Mouse (Mus musculus): ENCODE results near the gene Rtn4rl2.

Rtn4rl2 gene

DNA sequence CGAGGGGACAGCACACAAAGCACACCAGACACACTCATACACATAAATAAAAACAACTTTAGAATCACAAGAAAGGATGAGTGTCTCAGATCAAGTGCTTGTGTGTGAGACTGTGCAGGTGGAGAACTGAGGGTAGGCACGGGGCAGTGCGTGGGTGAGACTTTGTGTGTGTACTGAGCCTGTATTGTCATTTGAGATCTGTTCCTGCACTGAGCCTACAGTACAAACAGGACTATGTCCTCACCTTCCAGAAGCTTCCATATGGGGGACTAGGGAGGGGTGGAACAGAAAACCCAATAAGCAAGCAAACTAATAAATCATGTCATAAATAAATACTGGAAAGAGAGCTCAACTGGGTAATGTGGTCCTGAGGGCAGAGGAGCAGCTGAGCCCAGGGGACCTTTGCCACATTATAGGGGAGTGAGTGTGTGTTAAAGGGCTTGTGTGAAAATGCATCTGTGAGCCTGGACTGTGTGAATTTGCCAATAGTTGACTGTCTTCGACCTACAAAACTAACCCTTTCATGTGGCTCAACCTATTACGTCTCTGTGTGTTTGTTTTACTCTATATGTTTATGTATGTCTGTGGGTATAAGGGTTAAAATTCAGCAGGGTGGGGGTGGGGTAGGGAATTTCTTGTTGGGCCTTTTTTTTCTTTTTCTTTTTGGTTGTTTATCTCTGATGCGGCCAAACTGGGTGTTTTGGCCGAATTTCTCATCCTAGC, 35.9 kb downstream of the Rtn4rl2 start:
- DNase-seq (ENCODE audit: extremely low read depth, low read depth, low spot score) = no peak

DNA sequence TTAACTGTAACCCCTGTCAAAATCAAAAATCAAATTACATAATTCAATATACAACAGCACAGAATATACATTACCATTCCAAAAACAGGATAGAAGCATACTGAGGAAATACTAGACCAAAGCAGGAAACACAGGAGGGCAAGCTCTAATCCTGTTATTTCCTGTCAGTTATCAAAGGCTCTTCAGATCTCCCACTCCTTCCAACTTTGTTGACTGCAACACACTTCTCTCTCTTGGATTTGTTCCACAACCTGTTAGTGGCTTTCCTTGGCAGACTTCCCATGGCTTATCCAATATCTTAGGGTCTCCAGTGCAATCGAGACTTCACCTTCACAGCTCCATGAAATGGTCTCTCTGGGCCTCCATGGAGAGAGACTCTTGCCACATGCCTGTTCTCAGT, 41.3 kb downstream of the Rtn4rl2 start:
- no peak for DNase-seq (ENCODE audit: extremely low read depth, low read depth, low spot score)

DNA sequence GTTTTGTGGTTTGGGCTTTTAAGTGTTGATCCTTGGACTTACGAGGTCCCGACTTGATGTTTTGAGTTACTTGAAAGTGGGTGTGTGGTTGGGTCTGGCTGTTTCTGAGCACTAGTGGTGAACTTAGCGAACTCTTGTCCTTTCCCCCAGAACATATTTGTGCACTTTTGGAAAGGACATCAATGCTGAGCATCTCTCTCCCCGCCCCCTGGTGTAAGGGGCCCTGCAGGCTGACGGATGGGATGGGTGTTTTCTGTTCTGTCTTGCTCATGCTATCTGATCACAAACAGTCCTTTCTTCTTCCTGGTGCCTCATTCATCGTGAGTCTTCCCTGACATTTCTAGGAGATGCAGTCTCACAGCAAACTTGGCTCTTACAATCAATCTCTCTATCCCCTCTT, 42.9 kb downstream of the Rtn4rl2 start:
- DNase-seq (ENCODE audit: extremely low read depth, low read depth, low spot score) = no peak

DNA sequence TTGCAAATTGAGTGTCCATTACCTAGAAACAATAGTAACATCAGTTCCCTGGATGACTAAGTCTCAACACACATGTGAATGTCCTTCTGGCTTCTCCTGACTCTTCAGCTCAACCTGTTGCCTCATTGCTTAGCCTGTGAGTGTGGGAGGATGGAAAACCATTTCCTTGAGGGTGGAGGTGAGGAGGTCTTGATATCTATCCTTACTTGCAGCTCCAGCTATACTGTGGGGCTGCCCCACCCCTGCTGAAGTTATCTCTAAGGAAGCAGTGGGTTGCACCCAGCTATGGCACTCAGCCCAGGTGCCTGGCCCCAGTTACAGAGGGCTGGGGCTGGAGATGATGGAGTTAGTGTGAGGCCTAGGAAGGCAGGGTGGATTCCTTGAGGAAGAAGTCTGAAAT, 44.6 kb downstream of the Rtn4rl2 start:
- DNase-seq (ENCODE audit: extremely low read depth, low read depth, low spot score) = no peak

DNA sequence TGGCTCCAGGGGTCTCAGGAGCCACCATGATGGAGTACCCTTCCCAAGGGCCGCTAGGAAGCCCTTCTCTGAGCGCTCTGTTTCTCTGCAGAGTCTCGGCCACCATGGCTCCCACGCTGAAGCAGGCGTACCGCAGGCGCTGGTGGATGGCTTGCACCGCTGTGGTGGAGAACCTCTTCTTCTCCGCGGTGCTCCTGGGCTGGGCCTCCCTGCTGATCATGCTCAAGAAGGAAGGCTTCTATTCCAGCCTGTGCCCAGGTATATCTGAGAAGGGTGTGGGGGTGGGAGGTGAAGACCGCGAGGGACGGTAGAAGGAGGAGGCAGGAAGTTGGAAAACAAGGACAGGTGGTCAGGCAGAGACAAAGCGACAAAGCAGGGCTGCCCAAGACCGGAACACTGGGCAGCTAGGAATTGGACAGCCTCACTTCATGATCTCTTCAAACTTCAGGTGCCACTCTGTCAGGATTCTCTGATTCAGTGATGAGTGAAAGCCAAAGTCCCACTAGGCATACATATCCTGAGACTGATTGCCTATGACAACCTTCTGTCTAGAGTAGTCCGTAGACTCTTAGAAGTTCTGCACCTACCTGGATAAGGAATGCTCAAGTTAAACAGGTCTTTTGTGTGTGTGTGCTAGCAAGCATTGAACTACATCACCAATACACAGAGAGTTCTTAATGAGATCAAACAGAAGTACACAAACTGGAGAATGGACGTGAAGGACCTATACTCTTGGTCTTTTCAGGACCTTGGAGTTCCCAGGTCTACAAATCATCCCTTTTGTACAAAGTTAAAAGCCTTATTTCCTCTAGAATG, 45.6 kb downstream of the Rtn4rl2 start:
- DNase-seq (ENCODE audit: extremely low read depth, low read depth, low spot score) = no peak

DNA sequence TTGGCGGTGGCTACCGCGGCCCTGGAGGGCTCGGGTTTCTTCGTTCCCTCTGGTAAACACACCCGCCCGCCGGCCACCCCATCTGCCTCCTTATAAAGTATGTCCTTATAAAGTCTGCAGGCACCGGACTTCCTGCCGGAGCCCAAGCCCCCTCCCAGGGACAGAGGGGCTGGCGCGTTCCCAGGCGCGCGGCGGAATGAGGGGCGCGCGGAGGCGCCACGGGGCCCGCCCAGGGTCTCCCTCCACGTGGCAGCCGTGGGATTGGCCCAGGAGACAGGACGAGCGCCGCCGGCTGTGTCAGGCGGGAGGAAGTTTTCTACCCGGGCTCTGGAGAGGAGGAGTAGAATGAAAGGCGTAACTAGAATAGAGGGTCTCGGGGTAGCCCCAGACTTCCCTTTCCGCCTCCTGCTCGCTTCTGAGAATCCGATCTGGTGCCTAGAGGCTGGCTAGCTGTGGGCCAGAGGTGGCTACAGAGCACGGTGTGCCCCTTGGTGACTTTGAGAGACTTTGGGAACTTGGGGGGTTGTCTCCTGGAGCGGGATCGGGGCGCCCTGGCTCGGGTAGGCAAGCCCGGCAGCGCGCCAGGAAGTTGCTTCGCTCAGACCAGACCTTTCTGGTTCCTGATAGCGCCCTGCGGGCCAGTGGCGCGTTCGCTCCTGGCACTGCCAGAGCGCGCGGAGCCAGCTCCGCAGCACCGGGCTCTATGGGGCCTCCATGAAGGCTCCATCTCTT, 46.3 kb downstream of the Rtn4rl2 start:
- DNase-seq (ENCODE audit: extremely low read depth, low read depth, low spot score) = no peak

DNA sequence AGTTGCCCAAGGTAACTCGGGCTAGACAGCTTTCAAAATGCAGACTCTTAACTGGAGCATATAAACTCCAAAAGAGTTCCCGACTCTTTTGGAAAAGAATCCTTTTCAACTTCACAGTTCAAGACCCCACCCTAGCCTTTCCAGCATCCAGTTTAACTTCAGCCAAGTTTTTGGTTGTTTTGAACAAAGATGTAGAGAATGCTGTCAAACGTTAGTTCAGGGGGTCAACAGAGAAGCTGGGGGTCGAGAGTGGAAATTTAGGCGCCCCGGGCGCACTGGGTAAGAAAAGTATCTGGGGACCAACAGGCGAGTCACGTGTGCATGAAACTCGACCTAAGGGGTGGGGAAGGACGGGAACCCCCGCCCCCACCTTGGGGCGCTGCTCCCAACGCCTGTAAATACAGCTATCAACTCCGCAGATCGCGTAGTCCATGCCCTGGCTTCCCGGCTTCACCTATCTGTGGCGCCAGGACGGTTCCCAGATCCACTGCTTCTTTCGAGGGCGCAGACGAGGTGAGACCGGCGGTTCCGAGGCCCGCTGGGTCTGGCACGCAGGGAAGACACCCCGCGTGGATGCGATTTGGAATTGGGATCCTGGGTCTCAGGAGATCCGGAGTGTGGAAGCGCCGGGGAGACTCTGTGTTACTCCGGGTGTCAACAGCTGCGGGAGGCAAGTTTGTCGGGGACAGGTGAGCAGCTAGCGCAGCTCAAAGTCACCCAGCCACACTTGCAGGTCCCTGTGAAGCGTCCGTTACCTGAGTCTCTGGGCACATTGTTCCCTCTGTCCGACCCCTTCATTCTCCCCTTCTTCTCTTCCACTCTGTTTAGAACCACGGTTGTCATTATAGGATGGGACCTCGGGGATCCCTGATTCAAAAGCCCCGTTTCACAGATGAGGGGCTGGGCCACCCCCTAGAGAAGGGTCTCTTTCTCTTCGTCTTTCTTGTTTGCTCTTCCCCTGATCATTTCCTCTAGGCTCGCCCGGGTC, 47.2 kb downstream of the Rtn4rl2 start:
- DNase-seq (ENCODE audit: extremely low read depth, low read depth, low spot score) = no peak

DNA sequence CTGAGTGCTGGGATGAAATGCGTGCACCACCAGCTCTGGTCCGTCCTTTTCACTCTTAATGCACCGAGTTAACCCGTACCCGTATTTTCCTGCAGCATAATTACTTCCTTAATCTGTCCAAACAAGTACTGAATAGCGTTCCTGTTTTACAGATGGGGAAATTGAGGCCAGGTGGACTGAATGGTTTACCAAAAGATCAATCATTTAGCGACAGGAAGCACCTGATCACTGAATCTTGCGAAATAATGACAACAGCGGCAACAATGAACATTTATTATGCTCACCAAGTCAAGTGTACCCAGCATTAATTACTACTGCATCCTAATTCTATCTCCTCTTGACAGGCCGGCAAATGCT, 47.9 kb downstream of the Rtn4rl2 start, which contains the start of gene Slc43a1:
Gene Slc43a1, plus strand, starts transcription at position 258 of the 357 bp plus-strand sequence.
- DNase-seq (ENCODE audit: extremely low read depth, low read depth, low spot score) = no peak

DNA sequence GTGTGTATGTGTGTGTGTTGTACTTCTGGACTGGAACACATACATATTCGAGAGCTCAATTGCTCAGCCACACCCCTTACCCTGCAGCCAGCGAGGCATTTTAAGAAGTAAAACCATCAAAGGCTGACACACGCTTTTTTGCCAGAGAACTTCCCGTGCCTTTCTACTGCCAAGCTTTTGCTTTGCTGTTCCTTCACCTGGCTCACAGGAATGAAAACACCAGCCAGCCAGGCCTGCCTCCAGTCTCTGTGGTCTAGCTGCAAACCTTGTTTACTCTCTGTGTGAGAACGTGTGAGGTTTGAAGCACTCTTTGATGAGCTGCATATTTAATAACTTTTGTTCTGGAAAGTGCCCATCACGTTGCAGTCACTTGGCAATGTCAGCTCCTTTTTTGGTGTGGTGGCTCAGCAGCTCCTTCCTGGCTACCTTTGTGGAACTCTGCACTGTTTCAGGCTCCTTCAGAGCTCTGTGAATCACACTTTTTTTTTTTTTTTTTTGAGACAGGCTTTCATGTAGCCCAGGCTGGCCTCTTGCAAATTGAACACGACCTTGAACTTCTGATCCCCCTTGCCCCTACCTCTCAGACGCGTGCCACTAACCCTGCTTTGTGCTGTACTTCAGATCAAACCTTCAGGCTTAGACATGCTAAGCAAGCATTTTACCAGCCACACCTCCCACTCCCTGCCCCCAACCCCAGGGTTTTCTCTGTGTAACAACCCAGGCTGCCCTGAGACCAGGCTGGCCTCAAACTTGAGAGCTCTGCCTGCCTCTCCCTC, 48.5 kb downstream of the Rtn4rl2 start:
- DNase-seq (ENCODE audit: extremely low read depth, low read depth, low spot score) = no peak

DNA sequence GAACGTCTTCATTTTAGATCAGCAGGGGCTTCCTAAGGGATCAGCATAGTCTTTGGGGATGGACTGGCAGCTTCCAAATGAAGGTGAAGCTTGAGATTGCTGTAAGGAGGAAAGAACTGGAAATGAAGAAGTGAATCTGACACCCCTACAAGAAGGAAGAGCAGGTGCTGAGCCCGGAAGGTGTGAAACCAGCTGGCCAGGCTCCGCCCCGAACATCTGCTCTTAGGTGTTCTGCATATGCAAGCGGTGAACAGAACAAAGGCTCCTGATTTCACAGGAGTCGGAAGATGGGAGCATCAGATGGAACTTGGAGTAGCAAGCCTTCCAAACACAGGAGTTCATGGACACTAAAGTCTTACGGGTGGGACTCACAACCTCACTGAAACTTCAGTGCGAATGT, 49.4 kb downstream of the Rtn4rl2 start:
- DNase-seq (ENCODE audit: extremely low read depth, low read depth, low spot score) = no peak

DNA sequence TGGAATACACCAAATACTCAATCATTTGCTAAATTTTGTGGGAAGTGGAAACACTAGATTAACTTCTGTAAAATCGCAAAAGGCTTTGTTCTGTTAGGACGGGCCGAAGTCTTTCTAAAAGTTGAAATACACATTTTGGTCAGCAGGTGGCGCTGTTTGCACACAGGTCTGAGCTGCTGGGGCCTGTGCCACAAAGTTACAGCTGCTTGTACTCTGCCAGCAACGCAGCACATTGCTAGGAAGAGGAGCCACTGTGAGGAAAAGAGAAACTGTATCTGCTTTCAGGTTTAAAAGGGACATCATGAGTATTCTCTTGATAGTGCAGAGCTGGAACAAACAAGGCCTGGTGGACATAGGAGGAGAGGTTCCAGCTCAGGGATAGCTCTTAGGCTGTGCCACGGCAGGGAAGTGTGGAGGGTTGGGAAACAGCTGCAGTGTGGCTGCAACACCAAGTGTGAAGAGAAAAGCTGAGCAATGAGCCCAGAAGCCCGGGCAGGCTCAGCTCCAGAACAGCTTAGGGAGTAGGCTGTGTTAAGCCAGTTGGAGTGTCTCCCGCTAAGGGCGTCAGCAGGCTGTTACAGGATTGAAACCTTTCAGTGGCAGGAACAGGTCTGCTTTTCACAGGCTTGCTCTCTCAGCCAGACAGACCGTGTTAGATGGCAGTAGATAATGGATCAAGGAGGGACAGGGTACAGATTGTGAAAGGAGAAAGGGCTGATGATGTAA, 54.7 kb downstream of the Rtn4rl2 start:
- DNase-seq (ENCODE audit: extremely low read depth, low read depth, low spot score) = peak; percentile 97

DNA sequence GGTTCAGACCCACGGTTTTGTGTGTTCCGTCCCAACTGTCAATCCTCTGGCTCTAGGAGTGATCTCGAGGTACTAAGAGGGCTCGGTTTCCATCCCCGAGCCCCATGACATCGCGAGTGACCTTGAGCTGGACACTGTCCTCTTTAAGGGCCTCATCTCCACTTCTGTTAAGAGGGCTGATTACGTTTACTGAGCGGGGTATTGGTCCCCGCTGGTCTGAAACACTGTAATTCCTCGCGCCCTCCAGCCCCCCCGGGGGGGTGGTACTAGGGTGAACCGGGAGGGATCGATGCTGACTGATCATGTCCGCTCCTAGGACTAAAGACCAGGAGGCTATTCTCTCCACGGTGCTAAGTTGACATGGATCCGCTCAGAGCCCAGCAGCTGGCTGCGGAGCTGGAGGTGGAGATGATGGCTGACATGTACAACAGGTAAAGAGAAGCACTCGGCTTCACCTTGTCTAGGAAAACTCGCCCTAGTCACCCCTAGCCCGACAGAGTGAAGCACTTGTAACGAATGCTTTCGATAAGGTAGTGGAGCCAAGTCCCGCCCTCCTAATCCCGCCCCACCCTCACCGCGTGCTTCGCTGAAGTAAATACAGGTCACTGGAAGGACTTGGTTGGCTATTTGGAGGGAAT, 59.1 kb downstream of the Rtn4rl2 start:
- no peak for DNase-seq (ENCODE audit: extremely low read depth, low read depth, low spot score)

DNA sequence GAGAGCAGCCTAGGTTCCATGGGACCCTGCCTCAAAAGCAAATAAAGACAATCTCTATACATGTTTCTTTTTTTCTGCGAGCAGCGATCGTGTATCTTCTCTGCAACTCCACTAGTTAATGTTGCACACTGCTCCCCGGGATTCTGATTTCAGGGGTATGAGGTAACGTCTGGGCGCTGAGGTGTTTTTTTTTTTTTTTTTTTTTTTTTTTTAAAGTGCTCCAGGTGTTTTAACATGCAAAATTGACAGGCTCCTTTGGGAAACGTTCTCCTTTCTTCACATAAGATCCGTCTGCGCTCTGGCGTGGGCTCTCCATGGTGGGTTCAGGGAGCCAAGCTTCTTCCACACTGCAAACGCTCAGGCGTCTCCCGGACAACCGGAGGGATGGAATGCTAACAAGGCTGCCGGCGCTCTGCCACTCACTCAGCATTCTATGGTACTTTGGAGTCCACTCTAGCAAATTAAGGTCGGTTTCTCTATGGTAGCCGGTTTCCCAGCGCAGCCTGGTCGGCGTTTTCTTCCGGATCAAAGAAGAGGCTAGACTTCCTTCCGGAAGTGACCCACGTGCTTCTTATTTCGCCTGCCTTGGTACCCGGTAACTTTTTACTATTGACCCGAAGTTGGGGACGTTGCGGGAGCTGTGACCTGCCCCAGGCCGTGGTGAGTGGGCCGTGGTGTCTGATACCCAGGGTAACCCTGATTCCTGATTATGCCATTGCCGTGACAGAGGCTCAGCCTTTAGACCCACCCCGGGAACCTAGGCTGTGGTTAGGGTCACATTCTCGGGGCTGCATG, 59.8 kb downstream of the Rtn4rl2 start, which contains the start of gene Timm10:
Gene Timm10, plus strand, starts transcription at position 510 of the 795 bp plus-strand sequence.
- peak; percentile 76 for DNase-seq (ENCODE audit: extremely low read depth, low read depth, low spot score)

DNA sequence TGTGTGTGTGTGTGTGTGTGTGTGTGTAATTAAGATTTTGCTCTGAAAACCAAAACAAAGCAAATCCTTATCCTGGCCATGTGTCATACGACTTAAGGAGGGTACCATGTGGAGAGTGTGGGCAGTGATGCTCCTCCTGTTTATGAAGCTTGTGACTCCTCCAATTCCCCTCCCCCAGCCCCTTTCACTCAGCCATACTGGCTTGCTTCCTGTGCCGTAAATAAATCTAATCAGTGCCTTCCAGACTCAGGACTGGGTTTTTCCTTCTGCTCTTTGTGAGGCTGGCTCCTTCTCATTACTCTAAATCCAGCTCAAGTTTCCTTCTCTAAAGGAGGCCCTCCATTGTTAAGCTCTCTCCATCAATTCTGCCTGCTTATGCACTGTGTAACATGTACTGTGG, 63.3 kb downstream of the Rtn4rl2 start:
- DNase-seq (ENCODE audit: extremely low read depth, low read depth, low spot score) = no peak

DNA sequence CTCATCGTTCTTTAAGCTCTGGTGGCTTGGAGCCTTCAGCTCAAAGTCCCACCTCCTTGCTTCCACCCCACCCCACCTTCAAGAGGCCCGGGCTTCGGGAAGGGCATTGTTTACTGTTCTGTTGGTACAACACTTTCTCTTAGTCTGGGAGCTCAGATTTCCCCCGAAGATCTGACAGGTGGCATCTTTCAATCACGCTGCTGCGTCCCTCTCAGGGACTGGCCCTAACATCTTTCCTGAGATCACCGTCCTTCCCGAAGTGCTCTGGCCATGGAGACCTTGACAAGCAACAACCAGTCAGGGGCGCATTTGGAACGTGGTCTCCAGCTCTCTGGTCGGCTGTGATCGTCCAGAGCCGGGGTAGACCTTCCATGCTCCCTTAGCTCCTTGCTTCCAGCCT, 64.0 kb downstream of the Rtn4rl2 start, which contains the start of gene Smtnl1:
Gene Smtnl1, minus strand, starts transcription at position 101 of the 400 bp plus-strand sequence.
- DNase-seq (ENCODE audit: extremely low read depth, low read depth, low spot score) = no peak

Measured in fat pad, adult 2 months (tissue).